Mouse (Mus musculus) intestine, embryonic 15.5 days (tissue): ENCODE results near the gene Irf2bpl. TPM values are rescaled to one million over a fixed set of nuclear protein-coding genes. Genes with fewer than 3 reads are reported as not detected.

Source experiments
- ATAC-seq: fragments of 200-750 bp; cut with Nextera tagmentation; 2 replicates; pipeline ENCODE4 v1.8.0; 2017; ENCODE audit warnings: moderate TSS enrichment, moderate library complexity
- H3K27ac ChIP-seq: fragments of 300-500 bp; sonication (generic); 2 replicates; pipeline ENCODE4 v1.5.1; 2015; ENCODE audit warnings: mild to moderate bottlenecking, inconsistent platforms
- H3K27me3 ChIP-seq: fragments of 300-500 bp; sonication (generic); replicated peaks from 2 replicates; pipeline ENCODE4 v1.6.1; 2015; ENCODE audit warnings: inconsistent platforms
- H3K36me3 ChIP-seq: fragments of 300-500 bp; sonication (generic); 2 replicates; pipeline ENCODE4 v1.6.1; 2015; ENCODE audit warnings: inconsistent platforms
- H3K4me1 ChIP-seq: fragments of 300-500 bp; sonication (generic); replicated peaks from 2 replicates; pipeline ENCODE4 v1.6.1; 2015; ENCODE audit warnings: inconsistent platforms
- H3K4me2 ChIP-seq: fragments of 300-500 bp; sonication (generic); replicated peaks from 2 replicates; pipeline ENCODE4 v1.6.1; 2015; ENCODE audit warnings: mild to moderate bottlenecking, inconsistent platforms
- H3K4me3 ChIP-seq: fragments of 300-500 bp; sonication (generic); replicated peaks from 2 replicates; pipeline ENCODE4 v1.5.1; 2015; ENCODE audit warnings: inconsistent platforms
- H3K9ac ChIP-seq: fragments of 300-500 bp; sonication (generic); 2 replicates; pipeline ENCODE4 v1.6.1; 2015; ENCODE audit warnings: inconsistent platforms
- H3K9me3 ChIP-seq: fragments of 300-500 bp; sonication (generic); 2 replicates; pipeline ENCODE4 v1.6.1; 2016; ENCODE audit warnings: inconsistent platforms
- WGBS: fragments of 180-500 bp; shearing (Covaris S2); methylation state at CpG from one replicate; pipeline ENCODE4 v1.1.7; 2015; 5-methylcytosine and 5-hydroxymethylcytosine counted together
- polyA plus RNA-seq: library from polyadenylated mRNA; unstranded; fragments of >200 nt; fragmentation: Nextera tagmentation; extraction: Ambion mirVana; gene quantifications from 2 replicates; pipeline ENCODE4 v1.2.1, GENCODE M21; 2015

The Irf2bpl gene
- polyA plus RNA-seq, 1 experiment from 2014 or later, result 22.4 TPM

GRCm38 (mm10) chr12:86859924-86860790 is 24.4 kb downstream of the Irf2bpl start:
- peak; percentile 29 for ATAC-seq
- no peak overlapping the region for H3K9ac ChIP-seq
- no peaks in the 10 kb centered on the region for H3K9me3 ChIP-seq
- H3K4me1 ChIP-seq, result peaks cover 16% of the 10 kb centered on the region
- WGBS, result 47% methylated on average over 10 of the region's 10 CpGs
- no peak overlapping the region for H3K4me2 ChIP-seq
- H3K27ac ChIP-seq, result no peak overlapping the region
- no peaks in the 10 kb centered on the region for H3K36me3 ChIP-seq
- no peak overlapping the region for H3K4me3 ChIP-seq
- H3K27me3 ChIP-seq, result no peaks in the 10 kb centered on the region

- ATAC-seq, result peak; percentile 8; the same call in 1 of the 2 replicates
These were observed 25.4 kb downstream of the Irf2bpl start for GRCm38 (mm10) chr12:86858983-86859872.

GRCm38 (mm10) chr12:86858498-86858897 is 26.1 kb downstream of the Irf2bpl start:
- Histone ChIP-seq H3K27ac (no peak overlapping the region), H3K9me3 (no peaks in the 10 kb centered on the region)

More at GRCm38 (mm10) chr12:86858983-86859872, 25.4 kb downstream of the Irf2bpl start:
- Histone ChIP-seq H3K9me3 (no peaks in the 10 kb centered on the region), H3K27ac (no peak overlapping the region), H3K36me3 (no peaks in the 10 kb centered on the region), H3K4me2 (no peak overlapping the region), H3K4me1 (peaks cover 16% of the 10 kb centered on the region), H3K9ac (no peak overlapping the region), H3K27me3 (no peaks in the 10 kb centered on the region), H3K4me3 (no peak overlapping the region)
- 71% methylated on average over 6 of the region's 6 CpGs for WGBS

GRCm38 (mm10) chr12:86857290-86857689 is 27.3 kb downstream of the Irf2bpl start:
- H3K4me3 ChIP-seq, result no peak overlapping the region
- ATAC-seq, result no peak
- H3K9ac ChIP-seq, result no peak overlapping the region
- 83% methylated on average over 8 of the region's 8 CpGs for WGBS
- no peaks in the 10 kb centered on the region for H3K9me3 ChIP-seq
- H3K27me3 ChIP-seq, result no peaks in the 10 kb centered on the region
- no peaks in the 10 kb centered on the region for H3K36me3 ChIP-seq
- no peak overlapping the region for H3K27ac ChIP-seq
- peaks cover 16% of the 10 kb centered on the region for H3K4me1 ChIP-seq
- no peak overlapping the region for H3K4me2 ChIP-seq

More at GRCm38 (mm10) chr12:86858498-86858897, 26.1 kb downstream of the Irf2bpl start:
- Histone ChIP-seq H3K36me3 (no peaks in the 10 kb centered on the region), H3K4me1 (peaks cover 16% of the 10 kb centered on the region), H3K27me3 (no peaks in the 10 kb centered on the region), H3K9ac (no peak overlapping the region), H3K4me3 (no peak overlapping the region), H3K4me2 (no peak overlapping the region)
- WGBS, result 94% methylated on average over 4 of the region's 4 CpGs
- no peak for ATAC-seq

- Histone ChIP-seq H3K36me3 (no peaks in the 10 kb centered on the region), H3K27ac (no peak overlapping the region), H3K4me1 (peaks cover 16% of the 10 kb centered on the region), H3K27me3 (no peaks in the 10 kb centered on the region), H3K4me3 (no peak overlapping the region), H3K9ac (no peak overlapping the region), H3K9me3 (no peaks in the 10 kb centered on the region), H3K4me2 (peak overlapping the region; percentile 28)
- peak; percentile 67 for ATAC-seq
- WGBS, result 9% methylated on average over 11 of the region's 11 CpGs
These were observed 28.9 kb downstream of the Irf2bpl start for GRCm38 (mm10) chr12:86855670-86856069.

- no peak overlapping the region for H3K4me3 ChIP-seq
- H3K9me3 ChIP-seq, result no peaks in the 10 kb centered on the region
- no peak for ATAC-seq
- H3K27ac ChIP-seq, result no peak overlapping the region
- no peaks in the 10 kb centered on the region for H3K36me3 ChIP-seq
- H3K4me1 ChIP-seq, result peaks cover 6% of the 10 kb centered on the region
- no peaks in the 10 kb centered on the region for H3K27me3 ChIP-seq
- no peak overlapping the region for H3K9ac ChIP-seq
- WGBS, result 77% methylated on average over 1 of the region's 1 CpGs
- no peak overlapping the region for H3K4me2 ChIP-seq
These were observed 31.1 kb downstream of the Irf2bpl start for GRCm38 (mm10) chr12:86853516-86853915.

- no peak for ATAC-seq
- Histone ChIP-seq H3K27me3 (no peaks in the 10 kb centered on the region), H3K4me1 (peaks cover 6% of the 10 kb centered on the region), H3K4me3 (no peak overlapping the region), H3K36me3 (no peaks in the 10 kb centered on the region), H3K9ac (no peak overlapping the region), H3K9me3 (no peaks in the 10 kb centered on the region), H3K27ac (no peak overlapping the region), H3K4me2 (no peak overlapping the region)
These were observed 33.3 kb downstream of the Irf2bpl start for GRCm38 (mm10) chr12:86851313-86851712.

- Histone ChIP-seq H3K4me1 (peaks cover 4% of the 10 kb centered on the region), H3K9me3 (no peaks in the 10 kb centered on the region), H3K4me2 (no peak overlapping the region), H3K4me3 (no peak overlapping the region), H3K9ac (no peak overlapping the region), H3K36me3 (no peaks in the 10 kb centered on the region), H3K27ac (no peak overlapping the region), H3K27me3 (no peaks in the 10 kb centered on the region)
- WGBS, result 85% methylated on average over 5 of the region's 5 CpGs
- ATAC-seq, result no peak
These were observed 33.9 kb downstream of the Irf2bpl start for GRCm38 (mm10) chr12:86850746-86851145.

- ATAC-seq, result no peak
- no peak overlapping the region for H3K9ac ChIP-seq
- H3K36me3 ChIP-seq, result no peaks in the 10 kb centered on the region
- no peak overlapping the region for H3K27ac ChIP-seq
- no peak overlapping the region for H3K4me2 ChIP-seq
- no peaks in the 10 kb centered on the region for H3K4me1 ChIP-seq
- no peaks in the 10 kb centered on the region for H3K9me3 ChIP-seq
- no peaks in the 10 kb centered on the region for H3K27me3 ChIP-seq
- no peak overlapping the region for H3K4me3 ChIP-seq
- WGBS, result 57% methylated on average over 10 of the region's 10 CpGs
These were observed 34.5 kb downstream of the Irf2bpl start for GRCm38 (mm10) chr12:86849945-86850626.

GRCm38 (mm10) chr12:86842866-86843459 is 41.6 kb downstream of the Irf2bpl start:
- Histone ChIP-seq H3K27me3 (0 out of 2 replicates have a peak, but pooled peaks cover 3% of the 10 kb centered on the region), H3K4me2 (no peak overlapping the region), H3K9ac (no peak overlapping the region), H3K27ac (no peak overlapping the region), H3K4me3 (no peak overlapping the region), H3K36me3 (no peaks in the 10 kb centered on the region), H3K9me3 (no peaks in the 10 kb centered on the region), H3K4me1 (peaks cover 9% of the 10 kb centered on the region)
- 21% methylated on average over 15 of the region's 15 CpGs for whole genome bisulfite sequencing
- no peak for ATAC-seq

- no peak overlapping the region for H3K27ac ChIP-seq
- peaks cover 11% of the 10 kb centered on the region for H3K4me1 ChIP-seq
- no peak overlapping the region for H3K4me2 ChIP-seq
- no peaks in the 10 kb centered on the region for H3K36me3 ChIP-seq
- no peaks in the 10 kb centered on the region for H3K9me3 ChIP-seq
- no peak overlapping the region for H3K4me3 ChIP-seq
- H3K27me3 ChIP-seq, result 0 out of 2 replicates have a peak, but pooled peaks cover 3% of the 10 kb centered on the region
- no peak overlapping the region for H3K9ac ChIP-seq
- WGBS, result 78% methylated on average over 4 of the region's 4 CpGs
- no peak for ATAC-seq
These were observed 44.1 kb downstream of the Irf2bpl start for GRCm38 (mm10) chr12:86840526-86840925.
